Mouse (Mus musculus) stomach, adult 2 months (tissue): ENCODE measurements around the gene Gm42420. TPM values are rescaled to one million over a fixed set of nuclear protein-coding genes. Genes with fewer than 3 reads are reported as not detected.

Source experiments
- polyA plus RNA-seq: library from polyadenylated mRNA; depleted of rRNA; stranded (reverse); fragments of >200 nt; gene quantifications from 2 replicates; pipeline ENCODE4 v1.2.3, GENCODE M21; 2012; rRNA removed

Gm42420 gene
- polyA plus RNA-seq = not detected in 2 replicates

DNA sequence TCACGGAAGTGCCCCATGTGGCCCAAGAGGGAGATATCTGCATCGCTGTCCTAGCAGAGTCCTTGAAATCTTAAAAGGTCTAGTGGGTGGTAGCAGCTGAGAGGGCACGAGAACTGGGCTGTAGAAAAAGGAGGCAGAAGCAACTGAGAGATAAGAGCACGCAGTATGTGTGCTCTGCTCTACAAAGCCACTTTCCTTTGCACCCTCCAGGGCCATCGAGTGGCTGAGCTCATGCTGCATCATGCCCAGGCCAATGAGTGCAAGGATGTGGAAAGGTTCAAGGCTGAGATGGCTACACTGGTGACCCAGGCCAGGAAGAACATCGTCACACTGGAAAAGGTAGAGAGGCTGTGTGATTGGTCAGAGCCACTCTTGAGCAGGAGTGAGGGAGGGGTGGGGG is at the start of gene Gm42420:
Gene Gm42420, plus strand, starts transcription at position 237 of the 400 bp plus-strand sequence.

GRCm38 (mm10) chr6:39557723-39558261 is 27.8 kb upstream of the Gm42420 start, which contains the start of gene Dennd2a:
Gene Dennd2a, minus strand, starts transcription at chr6:39557867.

GRCm38 (mm10) chr6:39573791-39574554 is 11.6 kb upstream of the Gm42420 start, which contains the start of gene Adck2:
Gene Adck2, plus strand, starts transcription at chr6:39573873.

DNA sequence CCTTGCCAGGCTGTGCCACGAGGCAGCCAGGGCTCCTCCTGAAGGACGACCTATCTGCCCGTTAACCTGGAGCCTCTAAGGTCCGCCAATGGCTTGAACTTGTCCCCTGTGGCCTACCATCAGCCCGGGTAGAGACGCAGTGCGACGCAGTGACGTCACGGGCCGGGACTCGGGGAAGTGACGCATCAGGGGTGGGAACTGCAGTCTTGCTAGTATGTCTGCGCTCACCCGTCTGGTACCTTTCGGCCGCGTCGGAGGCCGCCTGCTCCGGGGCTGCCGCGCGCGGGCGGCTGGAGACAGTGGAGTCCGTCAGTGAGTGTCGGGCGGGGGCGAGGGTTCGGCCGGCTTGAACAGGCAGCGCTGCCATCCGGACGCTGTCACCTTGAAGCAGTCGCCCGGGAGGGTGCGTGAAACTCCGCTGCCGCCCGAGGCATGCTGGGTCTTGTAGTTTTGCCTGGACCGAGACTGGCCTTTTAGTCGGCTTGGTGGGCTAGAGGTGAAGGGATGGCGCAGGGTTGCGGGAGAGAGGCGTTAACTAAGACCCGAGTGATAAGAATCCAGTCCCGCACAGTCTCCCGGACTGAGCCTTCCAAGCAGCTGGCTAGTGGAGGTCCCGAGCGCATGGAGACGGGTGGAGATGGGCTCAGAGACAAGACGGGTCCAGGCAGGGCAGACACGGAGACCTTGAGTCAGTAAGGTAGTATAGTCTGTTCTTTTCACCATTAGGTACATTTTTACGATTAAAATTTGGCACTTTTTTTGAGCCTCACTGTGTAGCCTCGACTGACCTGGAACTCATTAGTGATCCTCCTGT is 7.1 kb downstream of the Gm42420 start, which contains the start of gene Ndufb2:
Gene Ndufb2, plus strand, starts transcription at position 174 of the 814 bp plus-strand sequence.

Other genes with a start within 250 kb of the Gm42420 start
- 5.2 and 5.7 TPM in 2 replicates for gene Slc37a3, start 208.1 kb upstream of the Gm42420 start, polyA plus RNA-seq
- gene Rab19, start 204.6 kb upstream of the Gm42420 start, polyA plus RNA-seq = 0.37 and 0.58 TPM in 2 replicates
- 11.3 and 13.9 TPM in 2 replicates for gene Mkrn1, start 165.3 kb upstream of the Gm42420 start, polyA plus RNA-seq
- gene Dennd2a, start 27.9 kb upstream of the Gm42420 start, polyA plus RNA-seq = 2.4 and 2.8 TPM in 2 replicates
- gene Adck2, start 11.9 kb upstream of the Gm42420 start, polyA plus RNA-seq = 4.2 and 7.6 TPM in 2 replicates
- gene Ndufb2, start 6.8 kb downstream of the Gm42420 start, polyA plus RNA-seq = 401 and 634 TPM in 2 replicates
- gene Braf, start 139.7 kb downstream of the Gm42420 start, polyA plus RNA-seq = 0.76 and 2.5 TPM in 2 replicates
- 5.3 and 5.9 TPM in 2 replicates for gene Mrps33, start 225.2 kb downstream of the Gm42420 start, polyA plus RNA-seq